Mouse (Mus musculus) cerebellum, adult 2 months (tissue): ENCODE data around the gene Rnf26.

Experiments used
- CTCF ChIP-seq: fragments of 200-500 bp; IDR thresholded peaks from 2 replicates; pipeline ENCODE4 v1.5.1; 2011; ENCODE audit warnings: low read depth, mild to moderate bottlenecking, control low read depth, low read length, moderate library complexity, borderline replicate concordance; ENCODE audit not compliant: insufficient read depth
- POLR2A ChIP-seq: fragments of 200-500 bp; IDR thresholded peaks from 2 replicates; pipeline ENCODE4 v1.6.1; 2011; ENCODE audit warnings: low read length, control low read depth, borderline replicate concordance; ENCODE audit not compliant: insufficient read depth

GRCm38 (mm10) chr9:44077266-44077910, 35.9 kb downstream of the Rnf26 start:
- TF ChIP-seq CTCF (no peak), POLR2A (no peak)
